Mouse (Mus musculus) CH12.LX (cell line): ENCODE measurements around the gene Foxp1. TPM values are rescaled to one million over a fixed set of nuclear protein-coding genes. Genes with fewer than 3 reads are reported as not detected.
A peak's percentile ranks its signal among the peaks of the same experiment; 100 is the strongest.

Experiments
- DNase-seq: peaks from one replicate; pipeline ENCODE4 v3.0.0-alpha.2; 2013; ENCODE audit errors: extremely low read depth
- H3K27ac ChIP-seq: 2 replicates; pipeline ENCODE4 v1.5.1; 2012; ENCODE audit warnings: low read depth, mild to moderate bottlenecking, control low read depth, moderate library complexity; ENCODE audit not compliant: insufficient read depth
- H3K27me3 ChIP-seq: replicated peaks from 2 replicates; pipeline ENCODE3; 2012; ENCODE audit warnings: inconsistent platforms
- H3K36me3 ChIP-seq, 2 experiments: replicated peaks in 1 of 2; 2 replicates each; pipeline versions ENCODE3 to v1.6.1; 2012; ENCODE audit warnings: inconsistent platforms in 1 of 2, low read length in 1 of 2, mild to moderate bottlenecking in 1 of 2, mixed read lengths in 1 of 2, moderate library complexity in 1 of 2; ENCODE audit not compliant: control insufficient read depth in 1 of 2, insufficient read depth in 1 of 2
- H3K4me1 ChIP-seq, 2 experiments: 2 replicates each; pipeline ENCODE4 v1.6.1; 2012; ENCODE audit warnings: inconsistent platforms in 1 of 2, moderate library complexity in 1 of 2; ENCODE audit not compliant: insufficient read depth in 2 of 2, control insufficient read depth in 1 of 2
- H3K4me2 ChIP-seq: 2 replicates; pipeline ENCODE4 v1.6.1; 2012; ENCODE audit warnings: low read depth, mild to moderate bottlenecking, control low read depth; ENCODE audit not compliant: poor library complexity, insufficient read depth, severe bottlenecking
- H3K4me3 ChIP-seq, 3 experiments: fragments of 150-350 bp in 1 of 3; sonication (generic) in 1 of 3; replicated peaks in 1 of 3; 2 replicates each; pipeline versions ENCODE3 to v1.5.1; 2011 to 2012; ENCODE audit warnings: low read depth in 2 of 3, low read length in 2 of 3, mild to moderate bottlenecking in 2 of 3, moderate library complexity in 2 of 3, control low read depth in 1 of 3, improper control_type of control experiment in 1 of 3, inconsistent platforms in 1 of 3, mixed read lengths in 1 of 3; ENCODE audit not compliant: poor library complexity in 1 of 3
- H3K79me2 ChIP-seq: replicated peaks from 2 replicates; pipeline ENCODE4 v1.6.1; 2012; ENCODE audit warnings: mild to moderate bottlenecking, moderate library complexity; ENCODE audit not compliant: control insufficient read depth, poor library complexity, insufficient read depth, severe bottlenecking; ENCODE audit errors: extremely low read depth
- H3K9ac ChIP-seq: 2 replicates; pipeline ENCODE4 v1.6.1; 2012; ENCODE audit warnings: low read depth, mild to moderate bottlenecking, control low read depth, moderate library complexity; ENCODE audit not compliant: insufficient read depth
- H3K9me3 ChIP-seq: replicated peaks from 2 replicates; pipeline ENCODE3; 2012; ENCODE audit warnings: low read length, inconsistent platforms, mixed read lengths
- BHLHE40 ChIP-seq: IDR thresholded peaks from 2 replicates; pipeline ENCODE4 v1.6.1; 2011; ENCODE audit warnings: mild to moderate bottlenecking, low read depth, low read length, improper control_type of control experiment
- CHD2 ChIP-seq: IDR thresholded peaks from 2 replicates; pipeline ENCODE4 v1.6.1; 2011; ENCODE audit warnings: low read length, improper control_type of control experiment
- EP300 ChIP-seq: IDR thresholded peaks from 2 replicates; pipeline ENCODE4 v1.6.1; 2011; ENCODE audit warnings: low read length, improper control_type of control experiment
- KAT2A ChIP-seq: IDR thresholded peaks from 2 replicates; pipeline ENCODE4 v1.6.1; 2012; ENCODE audit warnings: low read length, improper control_type of control experiment, inconsistent platforms; ENCODE audit not compliant: insufficient replicate concordance
- MAZ ChIP-seq: IDR thresholded peaks from 2 replicates; pipeline ENCODE4 v1.6.1; 2012; ENCODE audit warnings: low read depth, mild to moderate bottlenecking, inconsistent platforms, low read length, improper control_type of control experiment, moderate library complexity
- MEF2A ChIP-seq: IDR thresholded peaks from 2 replicates; pipeline ENCODE4 v1.6.1; 2014; ENCODE audit warnings: low read depth, mild to moderate bottlenecking, inconsistent platforms, low read length, improper control_type of control experiment, borderline replicate concordance
- MXI1 ChIP-seq: IDR thresholded peaks from 2 replicates; pipeline ENCODE4 v1.6.1; 2011; ENCODE audit warnings: mild to moderate bottlenecking, low read depth, low read length, improper control_type of control experiment
- NRF1 ChIP-seq: IDR thresholded peaks from 2 replicates; pipeline ENCODE4 v1.6.1; 2014; ENCODE audit warnings: low read depth, mild to moderate bottlenecking, inconsistent platforms, low read length, improper control_type of control experiment, moderate library complexity
- PAX5 ChIP-seq: IDR thresholded peaks from 2 replicates; pipeline ENCODE4 v1.6.1; 2012; ENCODE audit warnings: low read length, inconsistent platforms, mixed read lengths
- SIN3A ChIP-seq: IDR thresholded peaks from 2 replicates; pipeline ENCODE4 v1.6.1; 2012; ENCODE audit warnings: low read length, improper control_type of control experiment, inconsistent platforms
- TCF12 ChIP-seq: IDR thresholded peaks from 2 replicates; pipeline ENCODE4 v1.6.1; 2014; ENCODE audit warnings: low read depth, mild to moderate bottlenecking, inconsistent platforms, low read length, improper control_type of control experiment
- ZNF384 ChIP-seq: IDR thresholded peaks from 2 replicates; pipeline ENCODE4 v1.6.1; 2012; ENCODE audit warnings: low read depth, low read length, improper control_type of control experiment, inconsistent platforms
- dilution Hi-C: fragments of 300-500 bp; cut with MboI; formaldehyde crosslinking; loops from 2 replicates; pipeline ENCODE4 v1.14.3; 2020; ENCODE audit warnings: low sequenced_read_pairs; ENCODE audit not compliant: extremely low pct_unique_long_range_greater_than_20kb, extremely low pct_ligation_motif_present
- in situ Hi-C: fragments of 300-500 bp; cut with MboI; formaldehyde crosslinking; loops from 3 replicates; pipeline ENCODE4 v1.14.3; 2019; ENCODE audit warnings: low sequenced_read_pairs, low pct_ligation_motif_present, low pct_unique_long_range_greater_than_20kb, mixed read lengths
- polyA plus RNA-seq: library from polyadenylated mRNA; unstranded; fragments of >175 nt; gene quantifications from 2 replicates; pipeline ENCODE4 v1.2.1, GENCODE M21; 2012; ENCODE audit warnings: low read depth; ENCODE audit not compliant: insufficient read length
- total RNA-seq, 2 experiments: library from RNA; depleted of rRNA; stranded (reverse); fragments of 300-350 nt in 1 of 2; fragments of >200 nt in 1 of 2; gene quantifications; 2 replicates each; pipeline ENCODE4 v1.2.3; 2012 to 2014

The Foxp1 gene
- total and polyA plus RNA-seq, 3 experiments: 66.5 to 105 (median 87.4) TPM

GRCm38 (mm10) chr6:99204052-99204779 lies 318.3 kb downstream of the Foxp1 start:
- peaks cover 9 to 14% of the 10 kb centered on the region in 2 experiments for H3K36me3 ChIP-seq
- H3K4me1 ChIP-seq: peaks cover 15 to 67% of the 10 kb centered on the region in 2 experiments
- H3K27me3 ChIP-seq: no peaks in the 10 kb centered on the region
- H3K4me2 ChIP-seq: peak overlapping the region; percentile 90
- H3K4me3 ChIP-seq: peak overlapping the region; percentile 43 to 48 (median 46)
- dilution Hi-C loops: no loop called here
- H3K27ac ChIP-seq: peak overlapping the region; percentile 74
- TF ChIP-seq TCF12: no peak
- TF ChIP-seq NRF1: no peak
- no peak for TF ChIP-seq PAX5
- TF ChIP-seq SIN3A: peak; percentile 61
- TF ChIP-seq MEF2A: peak; percentile 75; the same call in 1 of the 2 replicates
- TF ChIP-seq ZNF384: peak; percentile 88
- no peak for TF ChIP-seq KAT2A
- peak; percentile 11; the same call in 1 of the 2 replicates for TF ChIP-seq BHLHE40
- peak; percentile 36; the same call in 1 of the 2 replicates for TF ChIP-seq CHD2
- peak; percentile 37 for DNase-seq
- H3K9me3 ChIP-seq: no peaks in the 10 kb centered on the region
- H3K9ac ChIP-seq: peak overlapping the region; percentile 81
- peaks cover 10% of the 10 kb centered on the region for H3K79me2 ChIP-seq
- in situ Hi-C loops: no loop called here

- Histone ChIP-seq H3K27me3 (no peaks in the 10 kb centered on the region), H3K4me3 (peak overlapping the region; percentile 43 to 49 (median 46)), H3K9ac (peak overlapping the region; percentile 87), H3K36me3 (peaks cover 14 to 16% of the 10 kb centered on the region in 2 experiments), H3K27ac (peak overlapping the region; percentile 74), H3K9me3 (no peaks in the 10 kb centered on the region), H3K79me2 (peaks cover 10% of the 10 kb centered on the region), H3K4me2 (peak overlapping the region; percentile 100), H3K4me1 (peaks cover 16 to 68% of the 10 kb centered on the region in 2 experiments)
- dilution Hi-C loops: no loop called here
- no peak for TF ChIP-seq EP300
- no peak for TF ChIP-seq MXI1
- TF ChIP-seq MAZ: 0 out of 2 replicates have a peak, but pooled peaks have one; percentile 30
- no peak for TF ChIP-seq ZNF384
- TF ChIP-seq PAX5: no peak
- in situ Hi-C loops: no loop called here
- DNase-seq: peak; percentile 61
Observed at GRCm38 (mm10) chr6:99203231-99203630, 319.3 kb downstream of the Foxp1 start.
